Mouse (Mus musculus) right cerebral cortex, postnatal 36 days (tissue): ENCODE results near the gene C1ql4.

Source experiments
- DNase-seq, 2 experiments: peaks; one replicate each; pipeline ENCODE4 v3.0.0; 2022; ENCODE audit warnings: low spot score in 2 of 2, mixed read lengths in 1 of 2

Gene C1ql4

DNA sequence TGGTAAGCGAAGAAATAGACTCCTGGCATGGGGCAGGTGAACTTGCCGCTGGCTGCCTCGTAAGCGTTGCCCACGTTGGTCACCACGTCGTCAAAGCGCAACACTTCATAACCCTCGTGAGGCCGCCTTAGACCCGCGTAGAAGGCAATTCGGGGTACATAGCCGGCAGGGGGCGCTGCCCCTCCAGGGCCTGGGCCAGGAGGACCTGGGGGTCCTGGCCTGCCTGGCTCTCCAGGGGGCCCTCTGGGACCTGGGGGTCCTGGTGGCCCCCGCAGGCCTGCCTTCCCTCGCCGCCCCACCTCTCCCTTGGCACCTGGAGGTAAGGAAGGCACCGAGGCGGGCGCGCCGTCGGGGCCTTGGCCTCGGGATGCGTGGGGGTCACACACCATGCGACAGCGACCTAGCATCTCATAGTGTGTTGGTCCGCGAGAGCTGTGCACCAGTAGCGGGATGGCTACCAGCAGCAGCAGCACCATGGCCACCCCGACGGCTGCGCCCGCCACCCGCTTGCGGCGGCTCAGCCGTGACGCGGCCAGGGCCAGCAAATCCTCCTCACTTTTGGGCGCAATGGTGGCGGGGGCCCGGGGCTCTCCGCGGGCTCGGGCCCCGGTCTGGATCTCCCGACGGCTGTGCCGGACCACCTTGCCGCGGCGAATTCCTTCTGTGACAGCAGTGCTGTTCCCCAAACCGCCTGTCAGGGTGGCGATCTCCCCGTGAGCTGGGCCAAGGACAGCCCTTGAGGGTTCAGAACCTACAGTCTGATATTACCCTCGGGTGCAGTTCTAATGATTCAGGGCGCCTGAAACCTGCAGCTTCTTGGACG lies at the start of gene C1ql4:
Gene C1ql4 (minus strand): TSS at position 565 of the 823 bp plus-strand sequence.
- DNase-seq = no peak

DNA sequence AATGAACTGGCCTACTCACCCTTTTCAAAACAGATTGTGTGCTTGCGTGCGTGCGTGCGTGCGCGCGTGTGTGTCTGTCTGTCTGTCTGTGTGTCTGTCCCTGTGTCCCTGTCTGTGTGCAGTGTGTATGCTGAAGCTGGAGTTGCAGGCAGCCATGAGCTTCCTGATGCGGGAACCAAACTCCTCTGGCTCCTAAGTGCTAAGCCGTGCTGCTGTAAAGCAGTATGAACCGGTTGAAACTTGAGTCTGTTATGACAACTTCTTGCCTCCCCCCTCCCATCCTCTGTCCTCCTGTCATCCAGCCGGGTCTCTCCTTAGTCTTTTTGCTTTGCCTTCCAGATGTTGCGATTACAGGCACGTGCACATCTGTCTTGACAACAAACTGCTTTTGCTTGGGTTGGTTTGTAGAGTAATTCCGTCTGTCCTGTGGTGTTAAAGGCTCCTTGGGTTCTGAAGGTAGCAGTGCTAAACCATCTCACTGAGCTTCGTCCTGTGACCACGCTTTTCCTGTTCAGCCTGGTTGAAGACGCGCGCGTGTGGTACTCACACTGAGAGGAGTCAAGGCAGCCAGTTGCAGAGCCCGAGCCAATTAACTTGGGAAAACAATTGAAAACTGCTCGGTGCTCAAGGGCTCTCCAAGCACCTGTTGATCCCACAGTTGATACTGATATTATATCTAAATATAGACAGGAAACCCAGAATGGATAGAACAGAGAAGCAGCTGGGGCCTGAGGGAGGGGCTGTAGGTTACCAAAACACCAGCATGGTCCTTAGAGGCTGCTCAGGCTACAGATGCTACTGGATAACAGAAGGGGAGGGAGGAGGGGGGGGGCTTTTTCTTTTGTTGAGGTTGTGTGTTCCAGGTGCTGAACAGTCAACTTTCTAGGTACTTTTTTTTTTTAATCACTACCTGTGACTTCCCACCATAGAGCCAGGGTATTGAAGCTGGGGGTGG lies 42.6 kb upstream of the C1ql4 start:
- no peak for DNase-seq

DNA sequence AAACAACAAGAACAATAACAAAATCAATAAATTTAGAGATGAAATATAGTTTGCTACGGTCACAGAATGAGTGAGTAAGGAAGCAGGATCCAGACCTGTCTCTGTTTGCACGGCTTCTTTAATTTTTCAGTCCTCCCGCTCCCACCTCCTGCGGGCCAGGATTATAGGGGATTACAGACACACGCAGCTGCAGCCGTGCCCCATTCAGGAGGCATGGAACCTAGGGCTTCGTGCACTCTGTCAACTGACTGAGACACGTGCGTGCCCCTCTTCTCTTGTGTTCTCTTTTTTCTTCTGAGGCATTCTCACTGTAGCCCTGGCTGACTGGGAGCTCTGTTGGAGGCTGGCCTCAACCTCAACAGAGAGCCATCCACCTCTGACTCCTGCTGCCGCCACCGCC lies 41.8 kb upstream of the C1ql4 start:
- DNase-seq = no peak

DNA sequence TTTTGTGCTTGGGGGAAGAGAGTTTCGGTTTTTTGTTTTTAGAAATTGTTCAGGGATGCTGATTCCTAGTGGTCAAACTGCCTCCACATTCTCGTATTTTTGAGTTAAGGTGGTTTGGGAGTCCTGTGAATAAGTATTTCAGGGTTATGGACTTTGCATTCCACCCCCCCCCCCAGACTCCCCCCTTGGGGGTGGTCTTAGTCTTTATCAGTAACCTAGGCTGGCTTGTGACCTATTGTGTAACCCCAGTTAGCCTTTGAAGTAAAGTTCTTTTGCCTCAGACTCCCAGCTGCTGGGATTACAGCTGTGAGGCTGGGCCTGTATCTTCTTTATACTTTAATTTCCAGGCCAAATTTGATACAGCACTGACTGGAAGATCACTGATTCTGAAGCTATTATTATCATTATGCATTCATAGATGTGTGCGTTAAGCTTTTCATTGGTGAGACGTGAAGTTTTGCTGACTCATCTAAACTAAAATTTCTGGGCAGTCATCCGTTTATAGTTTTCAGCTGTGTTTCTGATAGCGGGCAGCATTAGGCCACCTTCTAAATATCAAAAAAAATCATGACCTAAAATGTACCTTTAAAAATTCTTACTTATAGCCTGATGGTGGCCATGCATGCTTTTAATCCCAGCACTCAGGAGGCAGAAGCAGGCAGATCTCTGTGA lies 40.4 kb upstream of the C1ql4 start:
- no peak for DNase-seq

DNA sequence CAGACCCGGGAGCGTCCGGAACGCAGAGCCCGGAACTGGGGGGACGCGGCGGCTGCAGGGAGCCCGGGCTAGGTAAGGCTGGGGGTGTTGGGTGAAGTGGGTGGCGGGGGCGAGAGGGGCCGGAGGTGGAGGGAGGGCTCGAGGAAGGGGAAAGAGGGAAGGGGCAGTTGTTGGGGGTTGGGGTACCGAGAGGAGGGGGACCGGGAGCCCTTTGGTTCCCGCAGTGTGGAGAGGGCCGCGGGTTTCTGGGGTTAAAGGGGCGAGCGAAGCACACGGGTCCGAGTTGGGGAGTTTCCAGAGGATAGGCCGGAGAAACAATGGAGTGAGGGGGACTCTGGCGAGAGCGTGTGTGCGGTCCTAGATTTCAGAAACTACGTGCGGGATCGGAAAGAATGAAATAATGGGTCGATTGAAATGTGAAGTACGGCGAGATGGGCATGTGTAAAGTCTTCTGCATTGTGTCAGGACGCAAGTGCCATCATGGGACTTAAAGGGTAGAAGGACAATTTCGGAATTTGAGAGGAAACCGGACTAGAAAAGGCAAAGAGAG lies 39.3 kb upstream of the C1ql4 start:
- no peak for DNase-seq

DNA sequence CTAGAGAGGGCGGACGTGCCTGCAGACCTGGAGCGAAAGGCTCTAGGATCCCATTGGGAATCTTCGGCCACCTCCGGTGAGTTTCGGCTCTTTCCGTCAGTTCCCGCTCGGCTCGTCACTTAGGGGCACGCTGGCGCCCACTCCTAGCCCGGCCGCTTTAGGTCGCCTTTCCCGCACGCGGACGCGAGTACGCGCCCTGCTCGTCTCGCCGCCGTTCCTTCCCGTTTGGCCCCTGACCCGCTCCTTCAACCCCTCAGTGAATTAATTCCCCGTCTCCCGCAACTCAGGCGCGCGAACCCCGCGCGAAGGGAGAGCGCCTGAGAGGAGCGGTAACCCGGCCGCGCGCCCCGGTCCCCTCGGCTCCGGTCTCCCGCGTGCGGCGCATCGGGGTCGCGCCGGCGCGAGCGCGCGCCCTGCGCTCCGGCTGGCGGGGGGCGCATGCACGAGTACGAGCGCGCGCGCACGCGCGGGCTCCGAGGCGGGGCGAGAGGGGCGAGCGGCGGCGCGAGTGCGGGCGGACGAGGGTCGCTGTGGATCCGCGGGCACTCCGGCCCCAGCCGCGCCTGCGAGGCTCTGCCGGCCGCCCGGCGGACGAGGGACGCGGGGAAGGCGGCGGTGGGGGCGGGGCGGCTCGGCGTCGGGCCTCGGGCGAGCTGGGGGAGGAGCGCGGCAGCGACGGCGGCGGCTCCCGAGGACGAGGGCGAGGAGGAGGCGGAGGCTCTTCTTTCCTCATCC lies 38.6 kb upstream of the C1ql4 start:
- DNase-seq = peak; percentile 80

DNA sequence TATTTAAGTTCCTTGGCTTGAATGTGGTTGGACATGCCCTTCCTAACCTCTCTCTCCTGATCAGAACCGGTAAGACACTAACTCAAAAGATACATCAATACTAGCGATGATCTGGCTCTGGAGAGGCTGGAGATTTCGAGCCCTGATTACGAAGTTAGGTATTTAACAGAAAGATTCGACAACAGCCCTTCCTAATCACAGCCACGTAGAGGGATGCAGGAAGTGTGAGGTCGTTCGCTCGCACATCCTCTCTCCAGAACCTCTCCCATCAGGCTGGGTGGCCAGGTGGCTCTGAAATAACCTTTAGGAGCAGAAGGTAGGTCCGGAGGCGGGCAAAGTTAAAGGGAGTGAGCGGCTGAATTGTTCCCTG lies 38.1 kb upstream of the C1ql4 start, which contains the start of gene Spats2:
Gene Spats2 (plus strand): TSS at position 206 of the 370 bp plus-strand sequence.
- no peak for DNase-seq

DNA sequence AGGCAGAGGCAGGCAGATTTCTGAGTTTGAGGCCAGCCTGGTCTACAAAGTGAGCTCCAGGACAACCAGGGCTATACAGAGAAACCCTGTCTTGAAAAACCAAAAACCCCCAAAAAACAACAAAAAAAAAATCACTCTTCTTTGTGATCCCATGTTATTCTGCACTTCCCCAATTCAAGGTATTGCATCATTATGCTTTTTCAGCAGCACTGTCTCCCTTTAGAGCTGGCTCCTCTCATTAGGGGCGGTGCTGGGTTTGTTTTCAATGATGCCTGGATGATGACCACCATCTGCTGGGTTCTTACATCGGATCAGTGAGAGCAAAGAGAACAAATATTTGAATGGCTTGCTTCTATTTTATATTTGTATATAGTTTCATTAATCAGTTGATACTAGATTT lies 35.0 kb upstream of the C1ql4 start:
- no peak for DNase-seq

DNA sequence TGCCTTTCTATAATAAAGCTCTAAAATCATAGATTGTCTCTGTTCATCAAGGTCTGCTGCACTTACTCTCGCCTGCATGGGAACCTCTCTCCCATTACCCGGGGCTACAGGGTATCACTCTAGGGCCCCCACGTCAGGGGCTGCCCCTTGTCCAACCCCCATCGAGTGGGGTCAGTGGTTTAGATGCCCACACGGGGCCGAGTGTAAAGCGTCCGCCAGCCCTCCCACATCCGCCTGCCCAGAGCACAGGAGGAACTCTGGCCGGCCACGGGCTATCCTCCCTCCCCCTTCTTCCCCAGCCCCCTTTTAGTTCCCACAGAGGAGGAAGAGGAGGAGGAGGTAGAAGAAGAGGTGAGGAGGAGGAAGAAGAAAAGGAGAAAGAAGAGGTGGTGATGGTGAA lies 33.2 kb upstream of the C1ql4 start:
- DNase-seq = no peak

DNA sequence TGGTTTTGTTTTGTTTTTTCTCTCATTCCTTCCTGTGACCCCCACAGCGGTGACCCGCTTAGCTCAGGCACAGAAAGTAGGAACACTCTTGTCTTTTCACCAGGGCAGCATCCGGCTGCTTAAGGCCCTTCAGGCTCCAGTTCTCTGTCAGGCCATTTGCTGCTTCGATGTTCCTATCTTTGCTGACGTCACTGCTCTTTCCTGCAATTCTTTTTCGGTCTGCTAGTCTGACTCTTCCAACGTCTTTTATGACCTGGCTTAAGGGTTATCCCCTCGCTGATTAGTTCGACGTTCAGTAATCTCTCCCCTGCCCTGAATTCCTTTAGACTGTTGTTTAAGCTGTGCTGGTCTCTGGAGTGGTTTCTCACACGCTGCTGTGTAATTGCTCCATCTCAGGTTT lies 28.9 kb upstream of the C1ql4 start:
- DNase-seq = no peak

DNA sequence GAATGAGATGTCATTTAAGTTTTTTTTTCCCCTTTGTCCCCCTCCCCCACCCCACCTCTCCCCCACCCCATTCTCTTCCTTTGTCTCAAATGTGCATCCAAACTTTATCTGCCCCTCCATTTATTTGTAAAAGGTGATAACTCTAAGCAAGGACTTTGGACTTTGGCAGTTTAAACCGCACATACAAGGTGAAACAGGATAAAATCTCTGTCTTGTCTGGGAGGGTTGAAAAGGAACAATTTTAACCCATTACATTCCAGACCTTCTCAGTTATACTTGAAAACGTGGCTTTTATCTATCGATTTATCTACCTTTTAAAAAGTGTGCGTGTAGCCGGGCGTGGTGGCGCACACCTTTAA lies 27.4 kb upstream of the C1ql4 start:
- DNase-seq = no peak

DNA sequence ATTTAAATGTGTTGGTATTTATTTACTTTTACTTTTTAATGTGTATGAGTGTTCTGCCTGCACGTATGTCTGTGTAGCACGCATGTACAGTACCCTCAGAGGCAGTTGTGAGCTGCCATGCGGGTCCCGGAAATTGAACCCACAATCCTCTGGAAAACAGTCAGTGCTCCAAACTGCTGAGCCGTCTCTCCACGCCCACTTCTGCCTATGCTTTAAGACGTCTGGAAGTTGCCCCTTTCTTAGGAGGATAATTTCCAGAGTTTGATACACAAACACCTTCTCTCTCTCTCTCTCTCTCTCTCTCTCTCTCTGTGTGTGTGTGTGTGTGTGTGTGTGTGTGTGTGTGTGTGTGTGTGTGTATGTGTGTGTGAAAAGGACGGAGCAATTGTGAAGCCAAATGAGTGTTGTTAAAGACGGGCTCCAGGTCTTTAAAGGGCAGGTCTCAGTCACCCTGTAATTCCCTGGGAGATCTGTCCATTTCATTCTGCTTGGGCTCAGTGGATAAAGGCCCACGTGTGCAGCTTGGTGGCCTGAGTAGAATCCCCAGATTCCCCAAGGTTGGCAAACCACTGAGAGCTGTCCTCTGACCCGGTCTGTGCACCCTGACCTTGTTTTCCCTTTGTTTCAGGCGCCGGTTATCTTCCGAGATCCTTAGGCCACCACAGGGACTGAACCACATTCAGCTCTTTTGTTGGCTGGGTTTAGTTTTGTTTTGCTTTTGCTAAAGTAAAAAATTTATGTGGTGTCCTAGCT lies 26.9 kb upstream of the C1ql4 start:
- DNase-seq = no peak

DNA sequence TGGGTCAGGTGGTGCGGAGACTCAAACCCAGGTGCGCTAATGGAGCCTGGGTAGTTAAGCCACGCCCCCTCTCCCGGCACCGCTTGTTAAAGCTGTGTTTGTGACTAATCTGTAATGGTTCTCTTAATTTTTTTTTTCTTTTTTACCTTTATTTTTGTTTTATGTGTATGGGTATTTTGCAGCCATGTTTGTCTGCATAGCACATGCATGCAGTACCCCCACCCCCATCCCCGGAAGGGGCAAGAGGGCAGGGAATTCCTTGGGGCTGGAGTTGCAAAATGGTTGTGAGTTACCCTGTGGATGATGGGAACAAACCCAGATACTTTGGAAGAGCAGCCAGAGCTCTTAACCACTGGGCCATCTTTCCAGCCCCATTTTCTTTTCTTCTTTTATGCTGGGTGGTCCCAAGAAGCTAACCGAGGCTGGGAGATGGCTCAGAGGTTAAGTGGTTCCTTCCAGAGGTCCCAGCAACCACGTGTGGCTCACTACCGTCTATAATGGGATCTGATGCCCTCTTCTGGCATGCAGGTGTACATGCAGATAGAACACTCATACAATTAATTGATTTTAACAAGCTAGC lies 25.9 kb upstream of the C1ql4 start:
- no peak for DNase-seq

DNA sequence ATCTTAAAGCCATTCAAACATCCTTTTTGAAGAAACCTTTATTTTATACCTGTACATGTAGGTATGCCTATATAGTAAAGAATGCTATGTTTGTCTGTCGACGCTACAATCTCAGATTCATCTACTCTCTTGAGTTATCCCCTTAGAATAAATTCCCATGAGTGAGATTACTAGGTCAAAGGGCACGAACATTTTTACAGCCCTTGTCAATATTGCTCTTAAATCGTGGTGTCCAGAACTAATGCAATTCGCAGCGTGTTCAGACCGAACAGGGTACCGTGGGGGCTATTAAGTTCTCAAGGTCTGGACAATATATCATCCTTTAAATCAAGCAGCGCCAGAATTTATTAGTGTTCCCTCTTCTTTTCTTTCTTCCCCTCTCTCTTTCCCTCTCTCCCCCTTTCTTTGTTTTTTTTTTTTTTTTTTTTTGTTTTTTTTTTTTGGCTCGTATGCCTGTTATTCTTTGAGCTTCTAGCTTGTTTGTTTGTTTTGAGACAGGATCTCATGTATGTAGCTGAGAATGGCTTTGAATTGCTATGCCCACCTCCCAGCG lies 25.3 kb upstream of the C1ql4 start:
- DNase-seq = no peak

DNA sequence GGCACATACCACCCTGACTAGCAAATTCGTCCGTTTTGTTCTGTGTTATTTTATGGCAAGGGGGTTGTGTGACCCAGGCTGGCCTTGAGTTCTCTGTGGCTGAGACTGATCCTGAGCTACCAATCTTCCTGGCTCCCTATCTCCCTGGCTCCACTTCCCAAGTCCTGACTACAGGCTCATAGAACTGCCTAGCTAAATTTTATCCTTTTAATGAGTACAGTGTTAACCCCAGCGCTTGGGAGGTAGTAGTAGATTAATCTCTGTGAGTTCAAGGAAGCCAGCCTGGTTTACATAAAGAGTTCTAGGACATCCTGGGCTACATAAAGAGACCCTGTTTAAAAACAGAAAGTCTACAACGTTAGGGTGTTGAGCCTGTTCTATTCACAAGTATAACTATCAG lies 24.2 kb upstream of the C1ql4 start:
- DNase-seq = no peak

DNA sequence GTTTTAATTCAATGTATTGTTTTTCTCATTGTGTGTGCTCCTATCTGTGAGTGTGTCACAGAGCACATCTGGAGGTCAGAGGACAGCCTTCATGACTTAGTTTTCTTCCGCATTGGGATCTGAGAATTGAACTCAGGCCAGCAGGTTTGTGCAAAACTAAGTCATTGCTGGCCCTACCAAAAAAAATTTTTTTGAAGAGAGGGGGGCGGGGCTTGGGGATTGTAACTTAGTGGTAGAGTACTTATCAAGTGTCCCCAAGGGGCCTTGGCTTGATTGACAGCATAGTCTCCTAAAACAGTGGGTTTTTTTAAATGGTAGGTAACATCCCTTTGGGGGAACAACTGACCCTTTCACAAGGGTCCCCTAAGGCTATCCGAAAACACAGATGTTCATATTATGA lies 23.5 kb upstream of the C1ql4 start:
- DNase-seq = no peak

DNA sequence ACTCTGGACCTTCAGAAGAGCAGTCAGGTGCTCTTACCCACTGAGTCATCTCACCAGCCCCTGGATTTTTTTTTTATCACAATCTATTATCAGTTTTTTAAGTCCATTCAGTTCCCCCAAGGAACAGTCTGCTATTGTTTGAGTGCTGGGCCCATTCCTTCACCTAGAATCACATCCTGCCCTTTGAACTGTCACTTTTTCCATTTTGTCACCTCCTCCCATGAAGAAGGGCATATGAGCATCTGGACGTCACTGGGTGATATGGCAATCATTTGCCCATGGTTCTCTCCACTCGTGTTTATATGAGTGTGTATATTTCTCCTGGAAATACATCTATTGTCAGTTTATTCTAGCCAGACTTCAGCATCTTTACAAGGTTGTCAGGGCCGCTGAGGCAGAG lies 20.2 kb upstream of the C1ql4 start:
- DNase-seq = no peak

DNA sequence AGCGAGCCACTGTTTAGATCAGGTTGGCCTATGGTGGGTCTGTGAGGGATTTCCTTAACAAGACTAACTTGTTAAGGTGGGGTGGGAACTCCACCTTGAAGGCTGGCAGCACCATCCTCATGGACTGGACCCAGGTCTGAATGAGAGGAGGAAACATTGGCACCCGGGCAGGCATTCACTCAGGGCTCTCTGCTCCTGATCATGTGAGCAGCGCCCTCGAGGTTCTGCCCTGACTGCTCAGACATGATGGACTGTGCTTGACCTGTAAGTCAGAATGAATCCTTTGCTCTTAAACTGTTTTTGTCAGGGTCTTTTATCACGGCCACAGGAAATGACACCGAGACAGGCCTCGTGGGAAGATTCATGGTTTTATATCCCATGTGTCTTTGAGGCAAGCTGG lies 17.6 kb upstream of the C1ql4 start:
- DNase-seq = no peak

DNA sequence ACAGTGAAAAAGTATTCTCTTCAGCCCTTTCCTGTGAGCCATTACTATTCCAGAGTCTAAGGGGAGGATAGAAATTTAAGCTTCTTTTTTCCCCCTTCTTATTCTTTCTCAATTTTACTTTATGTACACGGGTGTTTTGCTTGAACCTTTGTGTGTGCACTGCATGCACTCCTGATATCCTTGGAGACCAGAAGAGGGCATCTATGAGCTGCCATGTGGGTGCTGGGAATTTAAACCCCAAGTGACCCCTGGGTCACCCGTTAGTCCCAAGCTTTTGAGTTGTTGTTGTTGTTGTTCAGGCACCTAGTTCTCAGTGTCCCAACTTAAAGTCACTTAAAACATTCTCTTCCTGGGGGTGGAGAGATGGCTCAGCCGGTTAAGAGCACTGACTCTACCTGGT lies 12.4 kb upstream of the C1ql4 start:
- DNase-seq = no peak

DNA sequence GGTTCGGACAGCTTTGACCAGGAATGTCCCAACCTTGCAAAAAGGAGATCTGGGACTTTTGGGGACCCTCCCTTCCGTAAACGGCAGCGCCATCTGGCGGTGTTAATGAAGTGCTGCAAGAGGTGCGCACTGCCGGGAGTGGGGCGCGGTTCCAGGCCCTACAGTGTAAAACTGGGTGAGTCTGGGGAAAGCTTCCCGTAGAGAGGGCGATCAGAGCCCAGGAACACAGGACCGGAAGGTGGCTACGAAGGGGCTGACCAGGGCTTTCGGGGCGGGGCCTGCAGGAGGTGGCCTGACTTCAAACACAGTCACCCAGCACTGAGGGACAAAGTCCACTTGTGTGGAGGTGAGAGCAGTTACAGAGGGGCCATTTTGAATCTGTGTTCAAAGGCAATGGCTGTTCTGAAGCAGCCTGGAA lies 11.5 kb upstream of the C1ql4 start:
- DNase-seq = no peak
